Mouse (Mus musculus): Measurements from ENCODE around the gene Cmtm6. TPM values are rescaled to one million over a fixed set of nuclear protein-coding genes. Genes with fewer than 3 reads are reported as not detected.

Gene Cmtm6
- total RNA-seq, 2 experiments from 2014 or later: 22.3 to 22.4 TPM

DNA sequence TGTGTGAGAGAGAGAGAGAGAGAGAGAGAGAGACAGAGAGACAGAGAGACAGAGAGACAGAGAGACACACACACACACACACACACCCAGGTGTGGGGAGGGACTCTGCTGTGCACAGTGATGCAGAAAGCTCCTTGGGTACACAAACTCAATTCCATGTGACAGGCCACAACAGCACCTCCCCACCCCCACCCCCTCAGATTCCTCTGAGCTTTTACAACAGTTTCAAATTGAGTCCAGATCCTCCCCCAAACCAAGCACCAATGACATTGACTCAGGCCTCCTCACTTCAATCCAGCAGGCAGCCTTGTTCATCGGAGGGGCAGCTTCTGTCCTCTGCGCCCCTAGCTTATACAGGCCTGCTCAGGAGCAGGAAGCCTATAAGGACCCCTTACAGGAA, 36.6 kb downstream of the Cmtm6 start:
- DNase-seq: no peak
- intact Hi-C loops (cut with DNase I): no loop called here

DNA sequence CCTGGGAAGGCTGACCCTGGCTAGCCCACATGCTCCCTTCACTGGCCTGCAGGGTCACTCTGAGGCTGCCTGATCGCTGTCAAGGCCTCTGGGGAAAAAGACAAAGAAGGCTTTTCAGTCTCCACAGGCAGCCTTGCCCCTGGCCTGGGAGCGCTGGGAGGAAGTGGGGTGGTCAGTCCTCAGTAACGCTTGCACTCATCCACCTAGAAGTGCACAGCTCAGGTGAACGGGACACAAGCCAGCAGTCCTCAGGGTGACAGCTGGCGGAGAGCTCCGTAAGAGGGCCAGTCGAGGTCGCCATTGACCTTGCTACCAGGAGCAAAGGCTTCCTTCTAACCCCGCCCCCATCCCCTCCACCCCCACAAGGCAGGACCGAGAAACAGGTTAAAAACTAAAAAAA, 37.1 kb downstream of the Cmtm6 start:
- intact Hi-C loops (cut with DNase I): no loop called here
- DNase-seq: no peak

DNA sequence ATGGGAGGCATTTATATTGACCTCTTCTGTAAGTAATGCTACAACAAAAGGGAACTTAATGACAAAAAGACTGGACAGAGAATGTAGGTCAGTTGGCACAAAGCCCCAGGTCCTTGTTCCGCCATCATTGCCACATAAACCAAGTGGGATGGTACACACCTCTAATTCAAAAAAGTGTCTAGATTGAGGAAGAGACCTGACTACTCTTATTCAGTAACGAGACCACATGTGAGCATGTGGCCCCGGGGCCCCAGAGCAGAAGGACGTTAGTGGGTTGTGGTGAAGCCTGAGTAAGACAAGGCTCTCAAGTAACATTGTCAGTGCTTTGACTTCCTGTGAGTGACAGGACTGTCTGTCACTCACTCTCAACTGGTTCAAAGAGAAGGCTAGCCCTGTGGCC, 39.3 kb downstream of the Cmtm6 start:
- intact Hi-C loops (cut with DNase I): no loop called here
- no peak for DNase-seq

DNA sequence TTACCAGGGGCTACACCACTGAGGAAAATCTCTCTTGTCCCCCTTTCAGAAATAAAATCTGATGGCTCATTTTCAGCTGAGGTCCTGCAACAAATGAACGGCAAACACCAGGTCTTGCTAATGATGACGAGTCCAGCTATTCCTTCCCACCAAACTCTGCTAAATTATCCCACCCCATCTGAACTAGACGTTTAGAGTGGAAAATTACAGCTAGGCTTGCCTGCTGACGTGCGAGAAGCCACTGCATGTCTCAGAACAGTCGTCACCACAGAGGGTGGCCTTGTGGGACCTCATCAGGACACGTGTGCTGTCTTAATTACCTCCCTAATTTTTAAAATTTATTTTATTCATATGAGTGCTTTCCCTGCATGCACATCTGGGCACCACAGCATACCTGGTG, 40.6 kb downstream of the Cmtm6 start:
- no peak for DNase-seq

DNA sequence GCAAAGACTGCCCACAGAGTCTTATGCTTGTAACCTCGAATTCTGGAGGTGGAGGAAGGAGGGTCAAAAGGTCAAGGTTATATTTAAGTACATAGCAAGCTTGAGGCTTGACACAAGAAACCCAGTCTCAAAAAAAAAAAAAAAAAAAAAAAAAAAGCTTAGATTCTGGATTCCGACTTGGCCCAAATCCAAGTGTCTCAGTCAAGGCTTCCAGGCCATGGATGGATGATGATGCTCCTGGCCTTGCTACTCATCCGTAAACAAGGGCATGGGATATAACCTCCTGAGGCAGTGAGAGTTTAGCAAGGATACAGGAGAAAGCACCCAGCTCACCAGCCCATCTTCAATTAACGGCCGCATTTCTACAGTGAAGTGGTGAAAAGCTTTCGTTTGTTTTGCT, 43.7 kb downstream of the Cmtm6 start:
- no peak for DNase-seq
- intact Hi-C loops (cut with DNase I): no loop called here

More for the DNA sequence above, 40.6 kb downstream of the Cmtm6 start:
- intact Hi-C loops (cut with DNase I): no loop called here

DNA sequence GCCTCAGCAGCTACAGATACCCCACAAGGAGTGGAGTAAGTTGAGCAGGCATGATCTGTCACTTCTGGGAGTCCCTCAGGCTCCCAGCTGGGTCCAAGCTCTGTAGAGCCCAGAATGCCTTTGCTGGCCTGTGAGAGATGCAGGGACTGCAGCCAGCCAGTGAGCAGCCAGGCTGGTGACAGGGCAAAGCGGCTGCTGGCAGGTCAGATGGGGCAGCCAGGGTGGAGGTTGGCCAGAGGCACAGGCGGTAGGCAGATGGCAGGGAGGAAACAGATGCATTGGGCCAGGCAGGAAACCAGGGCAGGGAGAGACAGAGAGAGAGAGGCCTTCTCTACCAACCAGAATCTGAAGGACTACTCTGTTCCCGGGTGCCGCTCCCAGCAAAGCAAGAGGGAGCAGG, 44.4 kb downstream of the Cmtm6 start:
- intact Hi-C loops (cut with DNase I): no loop called here
- peak; percentile 38 to 46 for DNase-seq

DNA sequence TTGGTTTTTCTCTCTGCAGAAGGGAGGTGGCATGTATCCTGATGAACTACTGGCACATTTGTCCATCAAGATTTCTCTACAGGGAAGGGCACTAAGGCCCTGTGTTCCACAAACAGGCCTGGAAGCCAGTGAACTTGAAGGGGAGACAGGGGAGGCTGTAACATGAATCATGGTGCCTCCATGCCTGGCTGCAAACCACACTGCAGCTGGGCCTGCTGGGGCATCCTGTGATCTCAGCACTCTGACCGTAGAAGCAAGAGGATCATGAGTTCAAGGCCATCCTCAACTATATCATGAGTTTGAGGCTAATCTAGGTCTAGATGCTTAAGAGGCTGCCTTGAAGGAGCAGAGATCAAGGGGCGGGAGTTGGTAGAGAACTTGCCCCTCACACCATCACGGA, 45.4 kb downstream of the Cmtm6 start:
- no peak for DNase-seq
- intact Hi-C loops (cut with DNase I): no loop called here

DNA sequence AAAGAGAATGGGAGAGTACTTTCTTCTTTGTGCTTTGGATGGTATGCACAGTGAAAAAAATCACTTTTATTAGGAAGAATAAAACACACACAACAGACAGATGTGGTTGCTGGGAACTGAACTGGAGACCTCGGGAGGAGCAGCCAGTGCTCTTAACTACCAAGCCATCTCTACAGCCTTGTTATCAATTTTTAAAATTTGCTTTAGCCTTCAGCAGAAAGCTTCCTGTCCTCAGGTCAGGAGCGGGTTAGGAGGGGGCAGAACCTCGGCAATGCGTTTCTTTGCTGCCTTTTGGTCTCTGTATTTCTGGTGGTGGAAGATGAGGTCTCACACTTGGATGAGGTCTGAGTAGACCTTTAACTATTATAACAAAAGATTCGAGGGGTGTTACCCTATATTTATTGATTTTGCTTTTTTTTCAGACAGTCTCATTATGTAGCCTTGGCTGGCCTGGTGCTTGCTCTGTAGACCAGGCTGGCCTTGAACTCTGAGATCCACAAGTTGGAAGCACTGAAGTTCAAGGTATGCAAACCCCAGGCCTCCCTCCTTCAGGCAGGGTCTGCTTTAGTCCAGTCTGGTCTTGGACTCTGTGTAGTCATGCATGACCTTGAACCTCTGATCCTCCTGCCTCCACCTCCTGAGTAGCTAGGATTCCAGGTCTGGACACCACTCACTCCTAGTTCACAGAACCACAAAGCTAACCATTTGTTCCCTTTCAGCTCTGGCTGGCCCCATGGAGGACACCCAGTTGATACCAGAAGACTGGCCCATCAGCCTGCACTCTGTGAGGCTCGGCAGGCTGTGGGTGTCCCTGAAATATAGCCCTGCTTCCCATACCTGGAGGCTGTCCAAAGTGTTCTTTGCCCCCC, 46.5 kb downstream of the Cmtm6 start:
- DNase-seq: no peak
- intact Hi-C loops (cut with DNase I): no loop called here

DNA sequence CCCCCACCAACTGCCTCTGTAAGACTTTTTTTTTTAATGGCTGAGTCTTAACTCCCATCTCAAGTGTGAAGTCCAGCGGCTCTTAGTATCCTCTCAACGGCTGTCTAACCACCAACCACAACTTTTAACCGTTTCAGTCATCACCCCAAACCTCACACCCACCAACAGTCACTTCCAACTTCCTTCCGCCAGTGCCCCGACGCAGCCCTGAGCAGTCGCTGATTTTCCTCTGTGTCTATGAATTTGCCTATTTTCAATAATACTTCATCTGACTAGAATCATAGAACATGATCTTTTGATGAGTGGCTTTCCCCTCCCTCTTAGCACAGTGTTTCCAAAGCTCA, 47.1 kb downstream of the Cmtm6 start:
- intact Hi-C loops (cut with DNase I): no loop called here
- no peak for DNase-seq

DNA sequence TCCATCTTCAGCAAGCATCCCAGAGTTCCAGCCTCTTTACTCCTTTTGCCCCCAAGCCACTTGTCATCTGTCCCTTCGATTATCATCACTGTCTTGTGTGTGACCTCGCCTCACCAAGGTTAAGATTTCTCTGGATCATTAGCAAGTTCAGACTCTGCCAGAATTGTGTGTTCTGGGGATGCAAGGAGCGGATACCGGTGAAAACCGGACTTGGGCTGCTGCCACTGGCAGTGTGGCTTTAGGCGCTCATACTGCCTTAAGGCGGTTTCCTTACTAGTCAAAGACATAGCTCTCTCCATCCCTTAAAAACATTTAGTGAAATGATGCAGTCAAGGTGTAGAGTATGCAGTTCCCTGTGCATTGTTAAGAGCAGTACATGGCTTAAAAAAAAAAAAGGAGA, 48.0 kb downstream of the Cmtm6 start:
- intact Hi-C loops (cut with DNase I): no loop called here
- DNase-seq: no peak

DNA sequence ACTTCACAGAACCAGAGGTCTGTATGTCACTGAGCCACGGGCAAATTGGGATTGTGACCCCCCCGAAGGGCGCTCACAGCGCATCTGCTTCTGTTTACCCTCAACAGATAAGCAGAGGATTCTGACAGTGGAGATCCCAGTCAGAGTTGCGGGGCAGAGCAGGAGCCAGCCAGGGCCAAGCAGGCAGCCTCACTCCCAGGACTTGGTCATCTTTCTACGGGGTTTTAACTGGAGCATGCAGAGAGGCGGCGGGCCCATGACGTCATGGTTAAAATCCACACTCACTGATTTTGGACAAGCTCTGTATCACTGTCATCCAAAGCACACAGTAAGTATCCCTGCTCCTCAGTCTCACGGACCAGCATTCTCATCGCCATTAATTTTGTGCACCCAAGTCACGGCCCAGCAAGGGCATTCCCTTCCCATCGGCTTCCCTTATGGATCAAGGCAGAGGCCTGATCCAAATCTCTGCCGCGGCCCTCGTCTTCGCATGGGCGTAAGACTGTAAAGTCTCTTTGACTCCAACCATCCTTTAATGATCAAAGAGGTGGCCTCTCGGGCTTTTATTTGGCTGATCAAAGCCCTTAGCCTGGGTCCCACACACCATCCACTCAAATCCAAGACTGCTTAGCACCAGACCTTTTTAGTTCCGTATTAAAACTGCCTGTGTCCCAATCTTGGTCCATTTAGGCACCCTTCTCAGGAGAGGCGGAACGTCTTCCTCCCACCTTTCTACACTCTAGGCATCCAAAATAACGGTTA, 49.2 kb downstream of the Cmtm6 start:
- DNase-seq: peak in 1 of 2 experiments; percentile 44
- intact Hi-C loops (cut with DNase I): loop anchor here (2.0 kb wide), 1 partner anchor 27 kb away; no protein-coding TSS in a partner anchor

DNA sequence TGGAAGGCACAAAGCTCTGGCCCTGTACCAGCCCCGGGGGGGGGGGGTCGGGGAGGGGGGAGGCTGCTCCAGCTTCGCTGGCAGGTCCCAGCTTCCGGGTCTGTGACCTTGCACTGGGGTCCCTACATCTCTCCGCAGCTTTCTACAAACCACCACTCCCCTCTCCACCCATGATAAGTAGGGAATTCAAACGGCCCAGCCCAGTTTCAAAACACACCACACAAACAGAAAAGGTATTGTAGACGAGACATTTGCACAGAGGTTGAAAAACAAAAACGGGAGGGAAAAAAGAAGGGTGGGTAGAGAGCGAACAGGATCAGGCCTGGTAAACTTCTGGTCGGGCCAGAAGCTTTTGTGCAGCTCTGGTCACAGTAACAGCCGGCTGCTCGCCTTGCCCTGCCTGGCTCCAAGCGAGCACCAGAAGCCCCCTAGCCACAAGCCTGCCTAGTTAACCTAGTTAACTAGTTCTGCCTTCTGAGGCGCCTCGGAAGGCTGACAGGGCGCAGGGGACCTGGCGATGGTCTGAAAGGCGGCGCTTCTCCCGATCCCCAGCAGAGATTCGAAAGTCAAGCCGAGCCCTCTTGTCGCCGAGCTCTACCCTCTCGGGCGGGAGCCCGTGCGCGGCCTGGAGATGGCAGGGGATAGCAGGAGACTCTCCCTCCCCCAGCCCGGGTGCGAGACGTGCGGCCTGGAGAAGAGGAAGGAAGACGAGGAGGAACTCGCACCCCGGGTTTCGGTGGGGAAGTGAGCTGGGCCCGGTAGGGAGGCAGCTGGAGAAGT, 50.0 kb downstream of the Cmtm6 start:
- DNase-seq: peak in 1 of 2 experiments; percentile 58
- intact Hi-C loops (cut with DNase I): loop anchor here (2.0 kb wide), 1 partner anchor 28 kb away; no protein-coding TSS in a partner anchor

DNA sequence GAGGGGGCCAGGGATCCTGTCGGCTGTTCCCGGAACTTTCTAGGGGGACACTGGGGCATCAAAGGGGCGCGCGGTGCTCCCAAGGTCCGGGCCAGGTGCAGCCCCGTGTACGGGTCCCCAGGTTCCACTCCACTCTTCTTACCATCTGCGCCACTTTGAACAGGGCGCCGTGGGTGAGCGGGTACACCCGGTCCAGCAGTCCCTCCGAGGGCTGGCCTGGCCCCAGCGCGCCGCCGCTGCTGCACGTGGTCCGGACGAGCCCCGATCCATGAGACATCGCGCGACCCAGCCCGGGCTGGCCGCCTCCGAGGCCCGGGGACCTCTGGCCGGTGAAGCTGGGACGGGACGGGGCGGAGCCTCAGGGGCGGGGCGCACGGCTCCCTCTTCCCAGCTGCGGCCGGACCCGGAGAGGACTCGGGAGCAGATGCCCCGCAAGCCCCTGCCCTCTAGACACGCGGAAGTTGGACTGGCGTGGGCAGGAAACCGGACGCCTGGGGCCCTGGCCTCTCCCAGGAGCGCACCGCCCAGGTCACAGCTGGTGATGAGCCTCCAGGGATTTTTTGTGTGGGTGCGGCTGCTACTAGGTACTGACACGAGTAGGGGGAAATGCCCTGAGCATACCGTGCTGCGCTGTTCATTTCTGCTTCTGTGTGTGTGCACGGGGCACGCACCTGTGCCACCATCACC, 50.8 kb downstream of the Cmtm6 start, which contains the start of gene Cmtm7:
Gene Cmtm7 (minus strand): TSS at position 331 of the 687 bp plus-strand sequence.
- intact Hi-C loops (cut with DNase I): loop anchor here (2.0 kb wide), 1 partner anchor 29 kb away; no protein-coding TSS in a partner anchor
- peak; percentile 80 to 84 for DNase-seq

DNA sequence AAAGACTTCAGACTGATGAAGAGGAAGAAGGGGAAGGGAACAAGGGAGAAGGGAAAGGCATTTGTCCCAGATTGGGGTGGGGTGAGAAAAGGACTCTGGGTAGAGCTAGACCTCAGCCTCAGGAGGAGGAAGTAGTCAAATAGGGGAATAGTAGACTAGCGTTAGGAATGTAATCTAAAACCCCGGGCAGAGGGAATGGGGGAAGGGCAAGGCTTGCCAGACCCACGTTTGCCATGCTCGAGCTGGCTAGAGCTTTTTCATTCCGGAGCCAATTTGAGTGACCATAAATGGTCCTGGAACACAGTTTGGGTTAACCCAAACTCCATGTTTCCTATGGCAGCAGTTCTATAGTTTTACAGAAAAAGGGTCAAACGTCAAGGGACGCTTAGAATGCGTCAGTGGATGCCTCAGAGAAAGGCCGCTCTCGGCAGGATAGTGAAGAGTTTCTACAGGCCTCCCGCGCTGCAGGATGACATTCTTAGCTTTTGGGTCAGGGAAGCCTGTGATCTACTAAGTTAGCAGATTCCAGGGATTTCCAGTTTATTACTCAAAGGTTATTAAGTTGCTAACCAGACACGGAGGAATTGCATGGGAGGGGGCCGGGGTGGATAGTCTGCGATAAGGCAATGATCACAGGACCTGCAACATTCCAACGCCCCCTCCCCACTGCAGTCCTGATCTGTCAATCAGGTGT, 54.7 kb downstream of the Cmtm6 start:
- DNase-seq: no peak
- intact Hi-C loops (cut with DNase I): no loop called here

DNA sequence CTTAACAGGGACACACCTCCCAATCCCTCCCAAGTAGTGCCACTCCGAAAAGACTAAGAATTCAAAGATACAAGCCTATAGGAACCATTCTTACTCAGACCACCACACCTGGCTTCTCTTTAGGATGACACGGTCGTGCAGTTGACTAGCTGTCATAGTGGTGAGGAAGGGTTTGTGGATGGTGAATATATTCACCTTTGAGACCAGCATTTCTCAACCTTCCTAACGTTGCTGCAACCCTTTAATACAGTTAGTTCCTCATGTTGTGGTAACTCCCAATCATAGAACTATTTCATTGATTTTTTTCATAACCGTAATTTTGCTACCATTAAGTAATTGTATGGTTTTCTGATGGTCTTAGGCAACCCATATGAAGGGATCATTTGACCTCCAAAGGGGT, 56.2 kb downstream of the Cmtm6 start:
- no peak for DNase-seq
- intact Hi-C loops (cut with DNase I): no loop called here

DNA sequence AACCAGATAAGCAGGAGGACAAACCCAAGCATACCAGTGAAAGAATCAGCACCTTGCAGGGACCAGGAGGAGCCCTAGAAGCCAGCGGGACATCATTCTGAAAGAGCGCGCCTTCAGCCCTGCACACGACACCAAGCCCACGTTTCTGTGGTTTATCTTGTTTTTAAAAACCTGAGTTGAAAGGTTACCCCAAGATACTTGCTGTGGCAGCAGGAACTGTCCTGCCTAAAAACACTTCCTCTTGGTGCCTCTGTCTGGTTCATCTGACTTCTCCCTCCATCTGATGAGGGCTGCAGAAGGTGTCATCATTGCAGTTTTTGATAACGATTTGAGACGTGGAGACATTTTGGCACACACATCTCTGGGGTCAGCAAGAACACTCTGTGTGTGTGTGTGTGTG, 56.8 kb downstream of the Cmtm6 start:
- intact Hi-C loops (cut with DNase I): no loop called here
- DNase-seq: no peak

DNA sequence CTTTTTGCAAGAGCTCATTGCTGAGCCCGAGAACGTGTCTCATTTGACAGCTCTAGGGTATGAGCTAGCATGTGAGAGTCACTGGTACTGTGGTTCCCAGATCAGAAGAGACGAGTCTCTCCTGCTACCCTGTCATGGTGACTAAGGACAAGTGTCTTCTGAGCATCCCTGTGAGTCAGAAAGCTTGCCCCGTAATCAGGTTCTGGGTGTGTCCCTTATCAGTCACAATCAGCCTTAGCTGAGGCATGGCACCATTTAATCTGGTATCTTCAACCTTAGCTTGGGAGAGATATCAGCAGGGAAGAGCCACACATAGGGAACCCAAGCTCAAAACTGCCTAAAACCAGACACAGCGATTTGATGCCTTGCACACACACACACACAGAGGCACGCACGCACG, 57.8 kb downstream of the Cmtm6 start:
- DNase-seq: no peak
- intact Hi-C loops (cut with DNase I): no loop called here

DNA sequence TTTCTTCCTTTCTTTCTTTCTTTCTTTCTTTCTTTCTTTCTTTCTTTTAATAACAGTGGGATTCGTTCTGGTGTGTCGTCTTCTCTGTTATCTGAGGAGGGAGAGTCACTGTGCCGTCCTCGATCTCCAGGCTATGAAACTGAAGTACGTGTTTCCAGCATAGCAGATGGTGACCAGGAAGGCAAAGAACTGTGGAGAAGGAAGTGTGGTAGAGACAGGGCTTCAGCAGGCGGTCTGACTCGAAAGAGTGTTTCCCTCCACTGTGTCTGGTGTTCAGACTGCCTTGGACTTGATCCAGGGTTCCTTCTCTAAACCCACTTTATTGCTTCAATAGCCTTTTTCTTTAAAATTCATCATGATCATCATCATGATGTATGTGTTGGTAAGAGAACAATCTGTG, 58.6 kb downstream of the Cmtm6 start:
- intact Hi-C loops (cut with DNase I): no loop called here
- DNase-seq: no peak

DNA sequence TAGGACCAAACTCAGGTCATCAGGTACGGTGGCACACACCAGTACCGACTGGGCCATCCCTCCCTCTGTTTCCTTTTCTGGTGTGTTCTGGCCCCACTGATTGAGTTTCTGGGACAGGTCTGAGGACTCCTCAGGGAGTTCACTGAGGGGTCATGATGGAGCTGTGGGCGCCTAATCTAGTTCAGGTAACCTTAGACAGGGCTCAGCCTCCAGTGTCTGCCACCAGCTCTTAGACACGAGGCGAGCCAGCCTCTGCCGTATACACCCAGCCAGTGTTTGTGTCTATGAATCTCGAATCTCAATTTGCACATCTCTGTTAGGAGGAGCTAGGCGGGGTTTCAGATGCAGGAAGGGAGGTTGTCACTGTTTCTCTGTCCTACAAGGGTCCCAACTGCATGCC, 59.1 kb downstream of the Cmtm6 start:
- intact Hi-C loops (cut with DNase I): no loop called here
- no peak for DNase-seq

DNA sequence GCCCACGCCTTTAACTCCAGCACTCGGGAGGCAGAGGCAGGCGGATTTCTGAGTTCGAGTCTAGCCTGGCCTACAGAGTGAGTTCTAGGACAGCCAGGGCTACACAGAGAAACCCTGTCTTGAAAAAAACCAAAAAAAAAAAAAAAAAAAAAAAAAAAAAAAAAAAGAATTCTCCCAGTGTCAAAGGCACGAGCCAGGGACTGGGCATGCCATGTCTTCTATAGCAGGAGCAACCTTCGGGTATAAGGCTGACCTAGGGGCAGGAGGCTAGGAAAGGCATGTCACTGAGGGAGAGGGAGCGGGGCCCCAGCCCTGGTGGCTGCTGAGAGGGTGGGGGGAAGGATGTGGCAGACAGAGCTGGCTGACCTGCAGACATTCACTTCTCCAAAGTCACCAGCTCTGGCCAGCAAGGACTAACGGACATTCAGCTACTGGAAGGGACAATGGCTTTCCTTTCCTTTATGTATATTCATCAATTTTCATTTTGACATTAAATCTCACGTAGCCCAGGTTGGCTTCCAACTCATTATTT, 62.9 kb downstream of the Cmtm6 start:
- intact Hi-C loops (cut with DNase I): no loop called here
- DNase-seq: no peak
